Mouse (Mus musculus) testis, postnatal 10 days (tissue): ENCODE measurements at regions not wholly inside any gene's neighbourhood (a gene's known extent, or its start where the extent isn't known, plus 50 kb on each side); places are given as distances from the start of the nearest gene placed in this dataset.

Source experiments
- DNase-seq: peaks from one replicate; pipeline ENCODE4 v3.0.0; 2021; ENCODE audit warnings: low spot score

- no peak for DNase-seq
These were observed 76.6 kb upstream of the Gm15217 start for GRCm38 (mm10) chr14:46302601-46303000.

GRCm38 (mm10) chr14:46305267-46305666, 73.9 kb upstream of the Gm15217 start:
- DNase-seq, result no peak

GRCm38 (mm10) chr14:46313064-46313463, 66.2 kb upstream of the Gm15217 start:
- DNase-seq, result no peak

DNA sequence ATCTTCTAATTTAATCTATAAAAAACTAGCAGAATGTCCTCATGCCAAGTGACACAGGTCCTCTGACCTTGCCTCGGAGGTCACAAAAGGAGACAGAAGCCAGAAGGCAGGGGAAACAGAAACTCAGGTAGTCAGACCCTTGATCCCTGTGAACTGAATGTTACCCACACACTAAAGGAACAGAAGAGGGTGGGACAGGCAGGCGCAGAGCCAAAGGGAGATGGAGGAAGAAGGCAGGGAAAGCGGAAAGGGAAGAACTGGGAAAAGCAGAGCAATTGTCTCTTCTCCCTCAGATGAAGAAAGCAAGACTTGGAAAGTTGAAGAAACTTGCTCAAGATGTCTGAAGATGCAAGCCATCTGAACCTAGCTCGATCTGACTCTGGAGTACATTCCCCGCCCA, 62.7 kb upstream of the Gm15217 start:
- no peak for DNase-seq

DNA sequence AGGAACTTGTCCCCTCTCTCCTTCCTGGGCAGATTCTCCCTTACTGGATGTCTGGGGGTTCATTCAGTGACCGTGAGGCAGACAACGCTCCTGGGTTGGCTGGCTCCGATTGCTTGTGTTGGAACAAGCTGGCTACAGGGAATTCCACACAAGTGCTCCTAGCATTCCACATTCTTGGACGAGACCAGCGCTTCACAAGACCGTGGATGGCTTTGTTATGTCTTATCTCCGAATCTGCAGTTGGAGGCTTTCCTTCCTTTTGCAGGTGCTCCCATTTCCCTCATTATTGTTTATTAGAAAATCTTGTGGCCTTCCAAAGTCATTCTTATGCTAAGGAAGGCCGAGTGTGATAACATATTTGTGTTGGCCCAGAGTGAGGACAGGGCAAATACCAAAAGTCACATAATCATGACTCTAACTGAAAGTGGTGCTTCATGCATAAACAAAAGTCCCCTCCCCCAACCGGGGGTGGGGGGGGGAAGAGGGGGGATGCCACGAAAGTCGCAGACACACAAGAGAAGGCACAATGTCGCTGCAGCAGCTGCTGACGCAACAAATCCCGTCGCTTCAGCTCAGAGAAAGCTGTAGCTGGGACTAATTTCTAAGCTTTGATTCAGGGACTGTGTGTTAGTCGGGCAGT, 61.7 kb upstream of the Gm15217 start:
- DNase-seq, result no peak

- no peak for DNase-seq
These were observed 51.1 kb upstream of the Gm15217 start for GRCm38 (mm10) chr14:46328064-46328463.
